Mouse (Mus musculus): Measurements from ENCODE around the gene Dcp1b. TPM values are rescaled to one million over a fixed set of nuclear protein-coding genes. Genes with fewer than 3 reads are reported as not detected.

Dcp1b gene
- polyA plus RNA-seq, 1 experiment from 2014 or later: 12.6 TPM

DNA sequence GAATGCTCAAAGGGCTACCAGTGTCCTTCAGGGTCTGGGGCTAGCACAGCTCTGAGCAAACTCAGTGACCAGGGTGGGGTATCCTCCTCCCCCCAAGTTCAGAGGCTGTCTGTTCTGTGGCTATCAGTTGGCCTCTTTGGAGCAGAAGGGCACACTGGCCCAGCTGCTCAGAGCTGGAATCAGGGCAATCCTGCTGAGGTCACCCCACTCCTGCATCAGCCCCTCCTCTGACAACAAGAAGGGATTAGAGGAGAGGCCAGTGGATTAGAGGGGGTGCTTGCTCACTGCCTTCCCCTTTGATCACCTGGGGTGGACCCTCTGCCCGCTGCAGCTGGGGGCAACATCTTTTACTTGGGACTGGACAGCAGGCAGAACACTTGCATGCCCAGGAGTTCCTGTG lies 61.2 kb downstream of the Dcp1b start, which contains the start of gene Cacna2d4:
TSS of gene Cacna2d4 (plus strand) at position 286 of the 400 bp plus-strand sequence.
- 57% methylated on average over 1 of the region's 1 CpGs for WGBS
- peaks cover 13% of the 10 kb centered on the region for H3K4me1 ChIP-seq (replicated peaks; ENCODE audit: control insufficient read depth, insufficient read depth, low read length)
- H3K4me2 ChIP-seq (replicated peaks): no peak within 1 kb of the TSS
- H3K27me3 ChIP-seq (ENCODE audit: control insufficient read depth, insufficient read depth, low read length): no peaks in the 10 kb centered on the region
- DNase-seq (ENCODE audit: low spot score): no peak
- no peaks in the 10 kb centered on the region for H3K36me3 ChIP-seq (replicated peaks; ENCODE audit: control insufficient read depth, insufficient read depth)
- H3K9me3 ChIP-seq (ENCODE audit: control insufficient read depth, low read length): no peaks in the 10 kb centered on the region
- no peak within 1 kb of the TSS for H3K9ac ChIP-seq
- no peak for ATAC-seq (ENCODE audit: low FRiP score)
- no peak within 1 kb of the TSS for H3K4me3 ChIP-seq (replicated peaks; ENCODE audit: low read length)
- peak within 1 kb of the TSS; percentile 72 for H3K27ac ChIP-seq

DNA sequence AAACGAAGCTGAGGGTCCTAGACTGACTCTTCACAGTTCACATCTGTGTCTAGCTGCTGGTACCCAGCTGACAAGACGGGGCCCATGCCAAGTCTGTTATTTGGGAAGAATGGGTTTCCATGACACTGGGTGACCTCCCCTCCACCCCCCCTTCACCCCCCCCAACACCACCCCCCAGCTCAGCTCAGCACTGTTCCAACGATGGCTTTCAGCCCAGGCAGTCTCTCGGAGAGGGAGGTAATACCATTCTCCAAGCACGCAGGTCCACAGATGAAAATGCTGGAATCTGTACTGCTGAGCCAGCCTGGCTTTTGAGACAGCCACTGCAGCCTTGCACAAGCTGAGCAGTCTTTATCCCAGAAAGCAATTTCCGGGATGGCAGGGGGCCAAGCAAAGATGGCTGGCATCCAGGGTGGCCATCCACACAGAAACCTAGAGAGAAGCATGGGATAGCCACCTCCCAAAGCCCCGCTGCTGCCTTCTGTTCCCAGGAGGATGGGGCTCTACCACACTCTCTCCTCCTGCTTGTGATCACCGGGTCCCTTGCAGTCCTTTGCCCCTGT lies 62.5 kb downstream of the Dcp1b start:
- 44% methylated on average over 8 of the region's 8 CpGs for WGBS
- Histone ChIP-seq H3K27me3 (ENCODE audit: control insufficient read depth, insufficient read depth, low read length) (no peaks in the 10 kb centered on the region), H3K9me3 (ENCODE audit: control insufficient read depth, low read length) (no peaks in the 10 kb centered on the region), H3K9ac (no peak overlapping the region), H3K36me3 (replicated peaks; ENCODE audit: control insufficient read depth, insufficient read depth) (no peaks in the 10 kb centered on the region), H3K4me3 (replicated peaks; ENCODE audit: low read length) (no peak overlapping the region), H3K27ac (peak overlapping the region; percentile 77), H3K4me1 (replicated peaks; ENCODE audit: control insufficient read depth, insufficient read depth, low read length) (peaks cover 14% of the 10 kb centered on the region), H3K4me2 (replicated peaks) (no peak overlapping the region)
- peak; percentile 79 for DNase-seq (ENCODE audit: low spot score)
- ATAC-seq (ENCODE audit: low FRiP score): peak; percentile 92

DNA sequence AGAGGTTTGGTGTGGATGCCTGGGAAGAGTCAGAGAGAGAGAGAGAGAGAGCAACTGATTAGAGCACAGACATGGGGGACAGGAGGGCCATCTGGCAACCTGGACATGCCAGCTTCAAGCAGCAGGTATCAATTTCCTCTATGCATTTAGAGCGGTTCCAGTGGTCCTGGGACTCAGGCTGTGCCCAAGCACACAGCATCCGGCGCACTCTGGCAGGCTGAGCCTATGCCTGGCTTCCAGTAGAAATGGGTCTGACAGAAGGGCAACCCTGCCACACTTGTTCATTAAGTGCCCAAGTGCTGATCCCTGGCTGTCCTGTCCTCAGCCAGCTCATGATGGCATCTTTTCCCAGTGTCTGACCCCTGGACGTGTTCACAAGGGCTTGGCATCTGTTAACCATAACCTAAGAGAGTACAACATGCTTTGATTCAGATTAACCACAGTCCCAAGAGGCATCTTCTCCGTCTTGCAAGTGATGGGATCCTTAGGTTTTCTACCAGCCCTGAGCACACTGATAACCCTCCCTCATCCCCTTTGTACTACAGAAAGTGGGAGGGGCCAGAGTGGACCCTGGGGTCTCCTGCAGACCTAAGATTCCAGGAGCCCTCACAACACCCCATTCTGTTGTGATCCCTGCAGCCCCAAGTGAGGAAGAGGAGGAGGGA lies 64.4 kb downstream of the Dcp1b start:
- no peaks in the 10 kb centered on the region for H3K36me3 ChIP-seq (replicated peaks; ENCODE audit: control insufficient read depth, insufficient read depth)
- H3K4me3 ChIP-seq (replicated peaks; ENCODE audit: low read length): no peak overlapping the region
- H3K9ac ChIP-seq: no peak overlapping the region
- ATAC-seq (ENCODE audit: low FRiP score) (no peak), DNase-seq (ENCODE audit: low spot score) (no peak)
- no peaks in the 10 kb centered on the region for H3K27me3 ChIP-seq (ENCODE audit: control insufficient read depth, insufficient read depth, low read length)
- no peak overlapping the region for H3K27ac ChIP-seq
- no peaks in the 10 kb centered on the region for H3K9me3 ChIP-seq (ENCODE audit: control insufficient read depth, low read length)
- WGBS: 65% methylated on average over 5 of the region's 5 CpGs
- no peak overlapping the region for H3K4me2 ChIP-seq (replicated peaks)
- peaks cover 14% of the 10 kb centered on the region for H3K4me1 ChIP-seq (replicated peaks; ENCODE audit: control insufficient read depth, insufficient read depth, low read length)

DNA sequence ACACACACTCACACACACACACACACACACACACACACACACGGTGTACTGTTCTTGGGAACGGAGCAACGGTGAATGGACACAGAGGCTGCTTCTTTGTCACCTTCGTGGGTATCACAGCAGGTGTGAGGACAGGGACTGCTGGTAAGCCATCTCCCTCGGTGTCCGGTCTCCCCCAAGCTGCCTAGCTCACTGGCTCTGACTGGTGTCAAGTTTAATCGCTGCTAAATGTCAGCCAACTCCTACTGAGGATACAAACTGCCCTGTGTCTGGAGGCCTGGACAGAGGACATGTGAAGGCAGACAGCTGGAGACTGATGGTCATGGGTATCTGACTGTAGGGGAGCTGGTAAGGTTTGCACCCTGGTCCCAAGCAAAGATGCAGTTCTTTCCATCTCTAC lies 65.2 kb downstream of the Dcp1b start:
- DNase-seq (ENCODE audit: low spot score): no peak
- Histone ChIP-seq H3K27ac (no peak overlapping the region), H3K9me3 (ENCODE audit: control insufficient read depth, low read length) (no peaks in the 10 kb centered on the region), H3K4me1 (replicated peaks; ENCODE audit: control insufficient read depth, insufficient read depth, low read length) (peaks cover 14% of the 10 kb centered on the region), H3K36me3 (replicated peaks; ENCODE audit: control insufficient read depth, insufficient read depth) (no peaks in the 10 kb centered on the region), H3K27me3 (ENCODE audit: control insufficient read depth, insufficient read depth, low read length) (no peaks in the 10 kb centered on the region), H3K9ac (no peak overlapping the region), H3K4me3 (replicated peaks; ENCODE audit: low read length) (no peak overlapping the region), H3K4me2 (replicated peaks) (no peak overlapping the region)
- no peak for ATAC-seq (ENCODE audit: low FRiP score)
- WGBS: 84% methylated on average over 7 of the region's 7 CpGs

GRCm38 (mm10) chr6:119240871-119241705 lies 66.0 kb downstream of the Dcp1b start:
- Histone ChIP-seq H3K9me3 (ENCODE audit: control insufficient read depth, low read length) (peaks cover 4% of the 10 kb centered on the region; the same call in 1 of the 2 replicates), H3K9ac (no peak overlapping the region), H3K4me2 (replicated peaks) (no peak overlapping the region), H3K27me3 (ENCODE audit: control insufficient read depth, insufficient read depth, low read length) (no peaks in the 10 kb centered on the region), H3K4me1 (replicated peaks; ENCODE audit: control insufficient read depth, insufficient read depth, low read length) (peaks cover 14% of the 10 kb centered on the region), H3K36me3 (replicated peaks; ENCODE audit: control insufficient read depth, insufficient read depth) (no peaks in the 10 kb centered on the region), H3K4me3 (replicated peaks; ENCODE audit: low read length) (no peak overlapping the region), H3K27ac (no peak overlapping the region)
- 65% methylated on average over 21 of the region's 21 CpGs for WGBS
- DNase-seq (ENCODE audit: low spot score): no peak
- ATAC-seq (ENCODE audit: low FRiP score): no peak

DNA sequence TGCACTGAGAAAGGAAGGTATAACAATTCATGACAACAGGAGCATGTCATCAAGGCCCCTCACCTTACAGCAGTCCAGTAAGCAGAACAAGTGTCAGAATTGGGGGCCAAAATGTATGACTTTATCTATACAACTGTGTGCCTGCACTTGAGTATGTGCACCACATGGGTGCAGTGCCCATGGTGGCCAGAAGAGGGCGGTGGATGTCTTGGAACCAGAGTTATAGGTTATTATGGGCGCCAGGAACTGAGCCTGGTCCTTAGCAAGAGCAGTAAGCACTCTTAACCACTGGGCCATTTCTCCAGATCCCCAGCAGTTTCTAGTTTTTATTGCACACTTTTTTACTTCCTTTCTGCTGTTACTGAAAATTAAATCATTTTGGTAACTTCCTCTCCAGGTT lies 71.0 kb downstream of the Dcp1b start:
- Histone ChIP-seq H3K4me1 (replicated peaks; ENCODE audit: control insufficient read depth, insufficient read depth, low read length) (0 out of 2 replicates have a peak, but pooled peaks cover 3% of the 10 kb centered on the region), H3K4me3 (replicated peaks; ENCODE audit: low read length) (no peak overlapping the region), H3K9ac (no peak overlapping the region), H3K36me3 (replicated peaks; ENCODE audit: control insufficient read depth, insufficient read depth) (no peaks in the 10 kb centered on the region), H3K27me3 (ENCODE audit: control insufficient read depth, insufficient read depth, low read length) (no peaks in the 10 kb centered on the region), H3K27ac (no peak overlapping the region), H3K4me2 (replicated peaks) (no peak overlapping the region), H3K9me3 (ENCODE audit: control insufficient read depth, low read length) (peaks cover 8% of the 10 kb centered on the region; the same call in 1 of the 2 replicates)
- 54% methylated on average over 2 of the region's 2 CpGs for WGBS
- ATAC-seq (ENCODE audit: low FRiP score) (no peak), DNase-seq (ENCODE audit: low spot score) (no peak)

GRCm38 (mm10) chr6:119248578-119248977 lies 73.5 kb downstream of the Dcp1b start:
- Histone ChIP-seq H3K27ac (no peak overlapping the region), H3K9me3 (ENCODE audit: control insufficient read depth, low read length) (peaks cover 8% of the 10 kb centered on the region; the same call in 1 of the 2 replicates), H3K4me1 (replicated peaks; ENCODE audit: control insufficient read depth, insufficient read depth, low read length) (no peaks in the 10 kb centered on the region), H3K9ac (no peak overlapping the region), H3K4me3 (replicated peaks; ENCODE audit: low read length) (no peak overlapping the region), H3K4me2 (replicated peaks) (no peak overlapping the region), H3K36me3 (replicated peaks; ENCODE audit: control insufficient read depth, insufficient read depth) (no peaks in the 10 kb centered on the region), H3K27me3 (ENCODE audit: control insufficient read depth, insufficient read depth, low read length) (no peaks in the 10 kb centered on the region)
- ATAC-seq (ENCODE audit: low FRiP score) (no peak), DNase-seq (ENCODE audit: low spot score) (no peak)
- 88% methylated on average over 3 of the region's 3 CpGs for WGBS

DNA sequence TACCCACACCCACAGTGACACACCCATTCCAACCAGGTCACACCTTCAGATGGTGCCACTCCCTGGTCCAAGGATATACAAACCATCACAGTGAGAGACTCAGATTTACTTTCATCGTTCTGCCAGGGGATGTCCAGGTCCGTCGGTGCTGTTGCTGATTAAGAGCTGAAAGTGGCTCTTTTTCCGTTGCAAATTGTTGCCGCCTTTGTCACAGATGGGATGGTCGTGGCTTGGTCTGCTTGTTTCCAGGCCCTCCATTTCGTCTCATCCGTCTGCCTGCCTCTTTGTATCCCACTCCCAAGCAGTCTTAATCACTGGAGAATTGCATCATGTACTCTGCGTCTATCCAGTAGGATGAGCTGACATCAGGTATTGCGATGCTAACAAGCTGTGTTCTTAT lies 74.7 kb downstream of the Dcp1b start:
- 90% methylated on average over 10 of the region's 10 CpGs for WGBS
- DNase-seq (ENCODE audit: low spot score): no peak
- no peak overlapping the region for H3K4me3 ChIP-seq (replicated peaks; ENCODE audit: low read length)
- H3K4me1 ChIP-seq (replicated peaks; ENCODE audit: control insufficient read depth, insufficient read depth, low read length): no peaks in the 10 kb centered on the region
- no peak for ATAC-seq (ENCODE audit: low FRiP score)
- peaks cover 8% of the 10 kb centered on the region; the same call in 1 of the 2 replicates for H3K9me3 ChIP-seq (ENCODE audit: control insufficient read depth, low read length)
- no peaks in the 10 kb centered on the region for H3K27me3 ChIP-seq (ENCODE audit: control insufficient read depth, insufficient read depth, low read length)
- H3K9ac ChIP-seq: no peak overlapping the region
- H3K4me2 ChIP-seq (replicated peaks): no peak overlapping the region
- H3K36me3 ChIP-seq (replicated peaks; ENCODE audit: control insufficient read depth, insufficient read depth): no peaks in the 10 kb centered on the region
- H3K27ac ChIP-seq: no peak overlapping the region

DNA sequence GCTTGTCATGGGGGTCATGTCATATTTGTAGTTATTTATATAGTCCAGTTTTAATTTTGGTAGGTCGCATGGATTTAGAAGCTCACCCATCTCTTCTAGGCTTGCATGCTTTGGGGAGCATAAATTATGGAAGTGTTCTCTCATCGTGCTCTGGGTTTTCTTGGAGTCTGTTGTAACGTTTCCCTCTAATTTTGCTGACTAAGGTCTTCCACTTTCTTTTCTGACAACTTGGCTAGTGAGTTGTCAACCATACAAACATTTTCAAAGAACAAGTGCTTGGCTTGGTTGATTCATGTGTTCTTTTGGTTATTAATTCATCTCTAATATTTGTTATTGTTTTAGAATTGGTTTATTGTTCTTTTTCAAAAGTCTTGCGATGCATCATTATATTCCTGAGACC lies 76.7 kb downstream of the Dcp1b start:
- Histone ChIP-seq H3K27me3 (ENCODE audit: control insufficient read depth, insufficient read depth, low read length) (no peaks in the 10 kb centered on the region), H3K27ac (no peak overlapping the region), H3K9me3 (ENCODE audit: control insufficient read depth, low read length) (no peaks in the 10 kb centered on the region), H3K9ac (no peak overlapping the region), H3K36me3 (replicated peaks; ENCODE audit: control insufficient read depth, insufficient read depth) (no peaks in the 10 kb centered on the region), H3K4me1 (replicated peaks; ENCODE audit: control insufficient read depth, insufficient read depth, low read length) (no peaks in the 10 kb centered on the region), H3K4me3 (replicated peaks; ENCODE audit: low read length) (no peak overlapping the region), H3K4me2 (replicated peaks) (no peak overlapping the region)
- 80% methylated on average over 4 of the region's 4 CpGs for WGBS
- ATAC-seq (ENCODE audit: low FRiP score) (no peak), DNase-seq (ENCODE audit: low spot score) (no peak)
